Mouse (Mus musculus) kidney, postnatal 25 days (tissue): Measurements from ENCODE around the gene Scd2.
A peak's percentile ranks its signal among the peaks of the same experiment; 100 is the strongest.
"Not testable (repeated sequence)": the region's sequence is repeated elsewhere in the genome, so short reads cannot be mapped to it uniquely, and the experiment has no call there.

Source experiments
- DNase-seq, 2 experiments: peaks; one replicate each; pipeline ENCODE4 v3.0.0; 2021; ENCODE audit warnings: mixed read lengths in 2 of 2

Scd2 gene

GRCm38 (mm10) chr19:44297862-44298261 is 4.4 kb downstream of the Scd2 start:
- DNase-seq, result no peak

- no peak for DNase-seq
These were observed 5.6 kb downstream of the Scd2 start for GRCm38 (mm10) chr19:44299078-44299477.

- no peak for DNase-seq
These were observed 6.4 kb downstream of the Scd2 start for GRCm38 (mm10) chr19:44299902-44300301.

GRCm38 (mm10) chr19:44300520-44300919 is 7.0 kb downstream of the Scd2 start:
- DNase-seq, result no peak

GRCm38 (mm10) chr19:44301176-44301575 is 7.7 kb downstream of the Scd2 start:
- DNase-seq, result peak in 1 of 2 experiments; percentile 60

GRCm38 (mm10) chr19:44301671-44302305 is 8.3 kb downstream of the Scd2 start:
- no peak for DNase-seq

- no peak for DNase-seq
These were observed 9.4 kb downstream of the Scd2 start for GRCm38 (mm10) chr19:44302901-44303300.

- no peak for DNase-seq
These were observed 10.0 kb downstream of the Scd2 start for GRCm38 (mm10) chr19:44303502-44303901.

GRCm38 (mm10) chr19:44304419-44304818 is 10.9 kb downstream of the Scd2 start:
- no peak for DNase-seq

GRCm38 (mm10) chr19:44304851-44305510 is 11.5 kb downstream of the Scd2 start:
- DNase-seq, result no peak

GRCm38 (mm10) chr19:44305701-44306100 is 12.2 kb downstream of the Scd2 start:
- no peak for DNase-seq

GRCm38 (mm10) chr19:44306171-44306570 is 12.7 kb downstream of the Scd2 start:
- no peak for DNase-seq

- DNase-seq, result no peak
These were observed 13.8 kb downstream of the Scd2 start for GRCm38 (mm10) chr19:44307101-44307914.

- DNase-seq, result no peak
These were observed 14.5 kb downstream of the Scd2 start for GRCm38 (mm10) chr19:44307915-44308470.

GRCm38 (mm10) chr19:44308611-44309246 is 15.3 kb downstream of the Scd2 start:
- no peak for DNase-seq

- DNase-seq, result no peak
These were observed 16.1 kb downstream of the Scd2 start for GRCm38 (mm10) chr19:44309351-44310154.

- DNase-seq, result not testable (repeated sequence)
These were observed 16.7 kb downstream of the Scd2 start for GRCm38 (mm10) chr19:44310155-44310575.

- DNase-seq, result no peak
These were observed 17.3 kb downstream of the Scd2 start for GRCm38 (mm10) chr19:44310814-44311213.

GRCm38 (mm10) chr19:44311306-44312006 is 18.0 kb downstream of the Scd2 start:
- DNase-seq, result peak in 1 of 2 experiments; percentile 32

- peak; percentile 28 to 75 for DNase-seq
These were observed 18.5 kb downstream of the Scd2 start for GRCm38 (mm10) chr19:44312007-44312360.

GRCm38 (mm10) chr19:44313066-44313465 is 19.6 kb downstream of the Scd2 start:
- DNase-seq, result no peak
